Mouse (Mus musculus) heart, adult 9 months (tissue): ENCODE measurements around the gene Fktn.
"Not testable (repeated sequence)": the region's sequence is repeated elsewhere in the genome, so short reads cannot be mapped to it uniquely, and the experiment has no call there.

Experiments
- DNase-seq, 2 experiments: peaks; one replicate each; pipeline ENCODE4 v3.0.0; 2022; ENCODE audit warnings: low spot score in 2 of 2

The Fktn gene

DNA sequence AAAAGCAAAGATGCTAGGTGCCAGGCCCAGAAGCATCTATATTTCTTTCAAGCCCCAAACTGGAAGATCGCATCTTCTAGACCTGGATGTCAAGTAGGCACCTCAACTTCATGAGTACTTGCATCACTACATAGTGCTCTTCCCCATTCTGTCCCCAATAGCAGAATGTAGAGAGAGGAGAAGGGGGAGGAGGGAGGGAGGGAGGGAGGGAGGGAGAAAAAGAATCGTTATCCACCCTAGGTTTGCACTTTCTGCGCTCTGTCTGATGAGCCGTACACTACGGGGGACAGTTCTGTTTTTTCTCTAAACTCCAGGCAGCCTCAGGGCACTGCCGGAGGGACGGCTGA lies at the start of gene Fktn:
Gene Fktn, plus strand, starts transcription at position 295 of the 347 bp plus-strand sequence.
- DNase-seq: no peak

DNA sequence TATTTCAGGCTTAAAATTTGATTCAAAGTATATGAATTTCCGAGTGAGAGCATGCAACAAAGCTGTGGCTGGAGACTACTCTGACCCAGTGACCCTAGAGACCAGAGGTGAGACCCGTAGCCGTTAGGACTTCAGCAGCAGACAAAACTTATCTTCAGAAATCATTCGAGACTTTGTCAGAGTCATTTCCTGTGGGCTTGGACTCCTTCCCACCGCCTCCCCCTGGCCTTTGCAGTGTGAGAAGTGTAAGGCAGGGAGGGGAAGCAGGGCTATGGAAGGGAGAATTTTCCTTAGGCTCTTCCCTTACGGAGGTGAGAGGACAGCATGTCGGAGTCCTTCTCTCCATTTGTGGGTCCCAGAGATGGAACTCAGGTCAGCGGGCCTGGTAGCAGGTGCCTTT lies 31.7 kb upstream of the Fktn start:
- no peak for DNase-seq

DNA sequence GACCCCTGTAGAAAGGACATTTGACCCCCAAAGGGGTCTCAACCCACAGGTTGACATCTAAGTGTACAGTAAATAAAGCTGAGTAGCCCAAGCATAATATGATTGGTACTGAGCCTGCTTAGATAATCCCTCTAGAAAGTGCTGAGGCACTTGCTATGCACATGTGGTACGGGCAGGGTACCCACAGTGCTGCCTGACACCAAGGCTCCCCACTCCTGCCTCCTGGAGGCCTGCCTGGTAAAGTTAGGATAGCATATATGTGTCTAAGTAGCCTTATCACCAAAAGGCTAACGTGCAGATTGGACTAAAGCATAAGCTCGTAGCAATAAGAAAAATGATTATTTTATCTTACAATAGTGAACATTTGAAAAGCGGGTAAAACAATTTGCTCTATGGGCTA lies 24.8 kb upstream of the Fktn start:
- DNase-seq: no peak

DNA sequence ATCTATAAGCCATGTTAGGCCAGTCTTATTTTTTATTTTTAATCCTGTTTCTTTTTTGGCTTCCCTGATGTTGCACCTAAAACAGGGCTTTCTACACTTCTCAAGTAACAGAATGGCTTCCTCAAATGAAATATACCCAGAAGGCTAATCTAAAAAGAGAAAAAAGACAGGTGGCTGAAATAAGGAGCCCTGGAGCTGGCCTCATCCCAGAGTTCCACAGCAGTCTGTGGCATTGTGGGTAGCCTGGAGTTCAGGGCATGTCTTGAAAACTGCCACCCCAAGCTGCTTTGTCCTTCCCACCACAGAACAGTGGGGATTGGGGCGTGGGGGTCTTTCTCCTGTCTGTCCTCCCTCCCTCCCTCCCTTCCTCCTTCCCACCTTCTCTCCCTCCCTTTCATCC lies 22.4 kb upstream of the Fktn start:
- DNase-seq: no peak

DNA sequence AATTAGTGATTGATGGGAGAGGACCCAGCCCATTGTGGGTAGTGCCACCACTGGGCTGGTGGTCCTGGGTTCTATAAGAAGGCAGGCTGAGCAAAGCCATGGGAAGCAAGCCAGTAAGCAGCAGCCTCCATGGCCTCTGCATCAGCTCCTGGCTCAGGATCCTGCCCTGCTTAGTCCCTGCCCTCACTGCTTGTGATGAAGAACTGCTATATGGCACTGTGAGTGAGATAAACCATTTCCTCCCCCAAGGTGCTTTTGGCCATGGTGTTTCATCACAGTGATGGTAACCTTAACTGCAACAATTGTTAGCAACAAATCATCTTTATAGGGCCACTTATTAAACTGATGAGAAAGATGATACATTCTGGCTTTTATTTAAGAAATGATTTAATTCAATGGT lies 4.6 kb upstream of the Fktn start:
- not testable (repeated sequence) for DNase-seq

DNA sequence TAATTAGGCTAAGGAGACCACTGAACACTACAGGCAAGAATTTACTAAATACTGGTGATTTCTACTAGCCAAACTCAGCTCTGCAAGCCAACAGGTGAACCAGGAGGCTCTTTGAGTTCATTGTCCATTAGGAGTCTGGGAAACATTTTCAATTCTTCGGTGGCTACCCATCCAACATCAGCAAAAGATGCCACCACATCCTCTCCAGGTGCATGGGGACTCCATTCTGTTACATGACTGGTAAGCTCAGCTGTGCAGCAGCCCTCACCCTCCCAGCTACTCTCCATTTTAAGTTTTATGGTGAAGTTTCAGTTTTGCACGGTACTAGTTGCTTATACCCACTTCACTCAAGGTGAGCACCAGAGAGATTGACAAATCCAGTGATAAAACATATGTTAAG lies 3.8 kb upstream of the Fktn start:
- DNase-seq: no peak

DNA sequence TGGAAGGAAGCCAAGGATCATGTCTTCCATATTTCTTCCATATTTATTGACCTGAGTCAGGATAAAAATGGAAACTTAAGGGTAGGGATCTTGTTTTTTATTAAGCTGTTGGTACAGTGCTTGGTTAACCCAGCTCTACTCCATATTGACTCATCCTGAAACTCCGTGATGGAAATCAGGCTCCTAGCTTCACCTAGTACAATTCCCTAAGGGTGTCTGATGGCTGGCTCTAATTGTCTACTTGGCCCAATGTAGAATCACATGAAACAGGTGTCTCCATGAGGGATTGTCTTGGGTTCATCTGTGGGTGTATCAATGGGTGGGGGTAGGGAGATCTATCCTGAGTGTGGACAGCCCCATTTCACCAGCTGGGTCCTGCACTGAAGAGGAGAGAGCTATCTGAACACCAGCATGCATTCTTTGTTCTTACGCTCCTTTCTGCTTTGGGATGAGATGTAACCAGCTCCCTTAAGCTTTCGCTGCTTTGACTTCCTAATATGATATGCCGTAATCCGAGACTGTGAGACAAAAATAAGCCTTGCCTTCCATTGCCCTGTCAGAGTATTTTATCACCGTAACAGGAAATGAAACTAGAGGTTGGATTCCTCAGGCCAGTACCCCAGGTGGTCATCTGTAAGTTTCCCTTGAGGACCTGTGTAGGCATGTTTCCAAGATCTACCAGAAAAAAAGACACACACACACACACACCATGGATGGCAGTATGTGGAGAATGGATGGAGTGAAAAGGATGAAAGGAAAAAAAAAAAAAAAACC lies 3.1 kb upstream of the Fktn start:
- DNase-seq: no peak

DNA sequence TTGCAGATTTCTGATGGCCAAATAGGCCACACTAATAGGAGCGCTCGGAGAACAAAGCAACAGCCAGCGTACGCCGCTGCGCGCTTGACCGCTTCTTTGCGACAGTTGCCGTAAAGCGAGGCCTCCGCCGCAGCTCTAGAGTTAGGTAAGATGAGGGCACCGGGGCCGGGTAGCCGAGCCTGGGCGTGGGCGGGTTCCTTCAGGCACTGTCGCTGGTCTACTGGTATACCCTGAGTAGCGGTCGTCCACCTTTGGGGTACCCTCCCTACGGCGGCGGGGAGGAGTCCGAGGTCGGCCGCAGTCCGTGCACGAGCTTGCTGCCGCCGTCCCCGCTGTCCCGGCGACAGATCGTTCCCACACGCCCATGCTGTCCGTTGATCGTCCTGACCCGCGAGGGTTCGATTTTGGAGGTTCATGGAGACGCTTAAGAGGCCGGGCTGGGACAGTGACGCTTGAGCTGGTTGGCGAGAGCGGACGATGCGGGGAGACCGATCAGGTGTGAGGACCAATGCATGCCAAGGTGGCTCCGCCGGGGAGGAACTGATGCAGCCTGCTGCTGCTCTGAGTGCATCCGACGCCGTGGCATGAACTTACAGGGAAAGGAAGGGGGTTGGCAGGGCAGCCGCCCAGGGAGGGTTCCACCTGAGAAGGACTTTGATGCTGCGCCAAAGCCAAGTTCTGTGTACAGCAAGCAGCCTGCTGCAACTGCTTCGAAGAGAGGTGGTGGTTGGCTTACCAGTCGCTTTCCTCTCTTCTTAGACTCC lies 435 bp downstream of the Fktn start:
- DNase-seq: peak; percentile 83 to 91

DNA sequence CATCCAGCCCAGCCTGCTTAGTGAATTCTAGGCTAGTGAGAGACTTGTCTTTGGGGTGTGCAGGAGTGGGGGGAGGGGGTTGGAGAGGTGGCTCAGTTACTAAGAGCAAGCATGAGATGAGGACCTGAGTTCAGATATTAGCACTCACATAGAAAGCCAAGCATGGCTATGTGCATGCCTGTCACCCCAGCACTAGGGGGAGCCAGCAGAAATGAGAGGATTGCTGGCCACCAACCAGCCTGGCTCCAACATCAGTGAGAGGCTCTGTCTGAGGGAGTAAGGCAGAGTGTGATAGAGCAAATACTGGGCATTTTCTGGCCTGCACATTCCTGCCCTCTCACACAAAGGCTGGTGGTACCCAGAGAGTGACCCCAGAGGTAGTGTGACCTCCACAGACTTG lies 2.2 kb downstream of the Fktn start:
- no peak for DNase-seq

DNA sequence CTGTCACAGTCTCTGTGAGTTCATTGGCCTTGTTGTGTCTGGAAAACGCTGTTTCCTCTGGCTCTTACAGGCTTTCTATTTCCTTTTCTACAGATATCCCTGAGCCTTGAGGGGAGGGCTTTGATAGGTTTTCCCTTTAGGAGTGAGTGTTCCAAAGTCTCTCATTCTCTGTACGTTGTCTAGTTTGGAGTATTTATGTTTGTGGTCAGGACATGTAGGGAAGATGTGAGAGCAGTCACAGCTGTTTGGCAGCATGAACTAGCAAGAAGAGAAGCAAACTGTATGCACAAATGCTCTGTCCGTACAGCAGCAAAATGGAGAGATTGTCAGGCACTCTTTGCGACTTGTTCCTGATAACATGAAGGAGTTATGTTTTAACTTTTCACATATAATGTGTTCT lies 3.7 kb downstream of the Fktn start:
- no peak for DNase-seq

DNA sequence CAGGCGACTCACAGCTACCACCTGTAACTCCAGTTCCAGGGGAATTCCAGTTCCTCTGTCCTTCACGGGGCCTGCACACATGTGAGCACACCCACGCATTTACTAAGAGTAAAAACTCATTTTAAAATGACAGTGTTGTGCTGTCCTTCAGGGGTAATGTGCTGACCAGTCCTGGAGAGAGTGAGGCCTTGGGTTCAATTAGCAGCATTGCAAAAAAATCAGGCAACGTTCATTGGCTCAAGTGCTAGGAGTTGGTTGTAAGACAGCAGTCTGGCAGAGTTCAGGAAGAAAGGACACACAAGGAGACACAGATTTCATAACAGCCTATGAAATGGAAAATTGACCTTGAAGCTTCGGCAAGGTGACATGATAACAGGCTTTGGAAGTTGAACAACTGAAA lies 4.5 kb downstream of the Fktn start:
- DNase-seq: peak in 1 of 2 experiments; percentile 21

DNA sequence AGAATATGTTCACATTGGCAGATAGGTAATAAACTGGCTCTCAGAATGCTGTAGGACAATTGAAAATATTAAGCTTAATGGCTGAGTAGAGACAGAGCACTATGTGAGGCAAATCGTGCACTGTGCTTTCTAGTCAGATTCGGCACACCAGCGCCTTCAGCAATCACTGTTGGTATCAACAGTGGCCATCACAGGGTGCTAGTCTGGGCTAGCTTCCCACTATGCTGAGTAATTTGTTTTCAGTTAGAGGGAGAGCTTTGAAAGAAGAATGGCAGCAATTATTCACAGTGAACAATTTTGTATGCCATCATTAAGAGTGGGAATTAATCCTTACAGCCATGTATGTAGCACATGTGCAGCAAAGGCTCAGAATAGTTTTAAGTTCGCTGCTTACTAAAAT lies 8.7 kb downstream of the Fktn start:
- DNase-seq: no peak

DNA sequence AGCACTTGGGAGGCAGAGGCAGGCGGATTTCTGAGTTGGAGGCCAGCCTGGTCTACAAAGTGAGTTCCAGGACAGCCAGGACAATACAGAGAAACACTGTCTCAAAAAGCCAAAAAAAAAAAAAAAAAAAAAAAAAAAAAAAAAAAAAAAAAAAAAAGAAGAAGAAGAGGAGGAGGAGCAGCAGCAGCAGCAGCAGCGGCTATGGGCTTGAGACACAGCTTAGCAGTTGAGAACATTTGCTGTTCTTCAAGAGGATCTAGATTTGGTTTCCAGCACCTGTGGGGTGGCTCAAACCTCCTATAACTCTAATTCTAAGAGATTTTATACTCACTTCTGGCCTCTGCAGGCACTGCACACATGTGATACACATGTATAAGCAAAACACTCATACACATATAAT lies 12.3 kb downstream of the Fktn start:
- DNase-seq: not testable (repeated sequence)

DNA sequence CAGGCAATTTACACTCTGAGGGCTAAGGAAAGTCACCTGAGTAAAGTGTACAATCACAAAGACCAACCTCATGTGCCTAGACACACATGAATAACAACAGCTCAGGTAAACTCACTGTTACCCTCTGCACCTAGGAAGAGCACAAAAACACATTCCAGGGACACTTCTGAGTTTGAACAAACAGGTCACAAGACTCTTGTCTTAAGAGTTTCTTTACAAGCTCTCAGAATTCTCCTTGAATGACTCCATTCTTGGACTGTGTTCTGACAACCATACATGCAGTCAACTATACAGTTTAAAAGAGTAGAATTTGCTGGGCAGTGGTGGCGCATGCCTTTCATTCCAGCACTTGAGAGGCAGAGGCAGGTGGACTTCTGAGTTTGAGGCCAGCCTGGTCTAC lies 14.3 kb downstream of the Fktn start:
- DNase-seq: no peak

DNA sequence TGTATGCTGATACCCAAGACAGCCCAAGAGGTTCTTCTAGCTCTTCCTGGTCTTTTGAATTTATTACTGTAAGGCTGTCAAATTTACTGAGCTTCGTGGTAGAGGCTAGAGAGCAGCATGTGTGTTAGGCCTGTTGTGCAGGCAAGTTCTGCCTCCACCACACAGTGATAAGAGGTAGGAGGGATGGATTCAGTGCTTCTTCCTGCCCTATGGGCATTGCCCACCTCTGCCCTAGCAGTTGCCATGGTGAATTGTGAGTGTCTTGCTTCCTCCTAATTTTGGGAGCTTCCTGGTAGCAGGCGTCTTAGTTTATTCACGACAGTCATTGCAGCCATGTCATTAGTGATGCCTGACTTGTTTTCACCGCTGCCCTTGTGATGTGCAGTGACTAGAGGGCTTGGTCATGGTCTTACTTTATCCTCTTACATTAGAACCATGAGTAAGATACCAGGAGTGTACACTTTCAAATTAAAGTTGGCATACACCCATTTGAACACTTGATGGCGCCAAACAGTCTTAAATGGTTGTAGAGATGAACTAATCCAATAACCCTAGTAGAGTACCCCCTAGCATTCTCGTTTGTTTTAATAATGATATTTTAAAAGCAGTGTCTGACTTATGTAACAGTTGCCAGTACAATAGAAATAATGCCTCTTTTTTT lies 25.3 kb downstream of the Fktn start:
- peak; percentile 11 to 36 for DNase-seq

DNA sequence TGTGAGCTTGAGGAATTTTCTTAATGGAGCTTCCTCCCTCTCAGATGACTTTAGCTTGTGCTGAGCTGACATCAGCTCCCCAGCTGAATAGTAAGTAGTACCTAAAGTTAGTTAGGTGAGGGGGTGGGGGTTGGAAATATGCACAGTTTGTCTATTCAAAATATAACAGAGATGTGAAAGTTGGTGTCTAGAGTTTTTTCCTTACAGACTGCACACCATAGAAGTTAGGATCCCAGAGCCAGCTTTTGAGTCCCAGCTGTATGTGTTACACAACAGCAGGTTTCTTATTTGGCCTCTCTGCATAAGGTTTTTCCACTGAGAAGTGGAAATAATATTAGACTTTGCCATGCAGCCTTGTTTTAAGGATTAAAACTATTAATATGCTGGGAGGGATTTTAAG lies 36.0 kb downstream of the Fktn start:
- no peak for DNase-seq

DNA sequence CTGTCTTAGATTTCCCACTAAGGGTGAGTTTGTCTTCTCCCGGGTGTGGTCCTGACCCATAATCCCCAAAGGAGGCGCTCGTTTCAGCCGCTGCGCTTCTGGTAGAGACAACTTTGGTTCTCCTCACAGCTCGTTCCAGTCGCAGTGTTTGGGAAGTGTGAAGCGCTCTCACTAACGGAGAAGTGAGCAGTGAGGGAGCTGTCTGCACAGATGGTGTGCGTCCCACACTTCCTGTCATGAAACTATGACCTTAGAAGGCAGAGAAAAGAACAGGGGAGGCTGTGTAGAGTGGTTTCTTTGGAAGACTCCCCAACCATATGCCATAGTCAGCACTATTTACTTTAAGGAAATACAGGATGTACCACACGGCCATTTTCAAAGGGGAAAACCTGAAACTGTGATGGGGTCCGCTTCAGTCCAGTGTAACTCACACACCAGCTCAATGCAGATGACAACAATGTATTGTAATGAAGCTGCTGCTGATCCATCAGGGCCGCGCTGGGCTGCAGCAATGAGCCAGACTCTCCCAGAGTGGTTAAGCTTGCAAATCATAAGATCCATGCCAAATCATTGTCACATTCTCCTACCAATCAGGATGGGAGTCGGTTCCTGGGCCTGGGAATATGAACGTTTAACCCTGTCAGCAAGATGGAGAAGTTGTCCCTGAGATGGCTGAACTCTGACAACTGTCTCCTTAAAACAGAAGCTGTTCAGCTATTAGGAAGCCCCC lies 36.8 kb downstream of the Fktn start:
- DNase-seq: peak in 1 of 2 experiments; percentile 7

DNA sequence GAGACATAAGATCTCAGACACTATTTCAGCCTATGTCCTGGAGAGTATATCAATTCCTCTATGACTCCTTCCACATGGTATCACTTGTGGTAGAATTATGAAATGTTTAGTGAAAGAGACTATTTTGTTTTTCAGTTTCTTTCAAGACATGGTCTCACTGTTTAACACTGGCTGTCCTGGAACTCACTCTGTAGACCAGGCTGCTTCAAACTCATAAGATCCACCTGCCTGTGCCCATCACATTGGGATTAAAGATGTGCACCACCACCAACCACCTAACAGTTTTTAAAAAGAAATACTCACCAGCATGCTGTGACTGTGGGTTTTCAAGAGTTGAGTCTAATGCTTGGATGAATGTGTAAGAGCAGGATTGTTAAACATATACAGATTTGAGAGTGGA lies 43.2 kb downstream of the Fktn start:
- no peak for DNase-seq

DNA sequence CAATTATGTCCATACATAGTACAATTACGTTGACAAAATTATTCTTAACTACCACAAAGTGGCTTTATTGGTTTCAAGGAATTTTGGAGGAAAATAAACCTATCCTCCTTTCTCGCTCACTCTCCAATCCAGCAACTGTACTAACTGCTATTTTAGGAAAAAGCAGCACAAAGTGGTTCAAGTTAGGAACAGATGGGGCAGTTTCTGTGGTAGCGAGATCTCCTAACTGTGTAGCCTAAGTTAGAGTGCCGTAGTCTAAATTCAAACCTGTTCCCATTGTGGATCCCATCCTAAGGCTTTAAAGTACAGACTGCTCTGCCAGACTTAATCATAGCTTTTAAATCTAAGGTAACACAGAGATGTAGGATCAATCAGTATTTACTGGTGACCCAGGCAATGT lies 45.0 kb downstream of the Fktn start:
- DNase-seq: no peak

DNA sequence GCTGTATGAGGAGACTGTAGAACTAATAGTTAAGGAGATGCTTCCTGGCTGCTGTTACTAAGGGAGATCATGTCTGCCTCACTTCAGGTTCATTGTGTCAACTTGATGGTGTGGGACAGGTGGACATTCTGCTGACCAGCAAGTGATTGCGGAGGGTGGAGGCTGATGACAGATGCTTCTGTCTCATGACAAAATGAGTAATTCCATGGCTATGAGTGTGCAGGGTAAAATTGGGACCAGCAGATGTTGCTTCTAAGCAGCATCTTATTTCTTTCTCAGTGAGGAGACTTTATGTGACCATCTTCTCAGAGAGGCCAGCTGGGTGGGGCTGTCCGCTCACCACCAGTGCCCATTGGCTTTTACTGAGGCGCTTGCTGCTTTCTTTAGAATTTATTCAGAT lies 45.9 kb downstream of the Fktn start:
- DNase-seq: no peak

DNA sequence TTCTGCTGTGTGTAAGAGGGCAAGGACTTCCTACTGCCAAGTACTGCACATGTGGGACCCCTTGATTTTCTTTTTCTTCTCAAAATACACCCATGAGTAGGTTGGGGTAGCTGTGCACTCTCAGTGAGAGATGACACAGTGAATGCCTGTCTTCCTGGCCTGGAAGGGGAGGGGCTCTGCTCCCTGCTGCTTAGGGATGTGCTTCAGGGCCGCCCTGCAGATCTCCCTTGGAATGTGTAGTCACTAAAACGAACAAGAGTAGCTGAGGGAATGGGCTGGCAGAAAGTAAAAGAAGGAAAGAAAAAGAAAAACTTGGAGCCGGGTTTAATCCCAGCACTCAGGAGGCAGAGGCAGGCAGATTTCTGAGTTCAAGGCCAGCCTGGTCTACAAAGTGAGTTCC lies 48.7 kb downstream of the Fktn start:
- no peak for DNase-seq
